Mouse (Mus musculus) left cerebral cortex, adult 2 months (tissue): ENCODE data around the gene Ascl1. TPM values are rescaled to one million over a fixed set of nuclear protein-coding genes. Genes with fewer than 3 reads are reported as not detected.

Source experiments
- DNase-seq, 2 experiments: peaks; one replicate each; pipeline ENCODE4 v3.0.0; 2021 to 2022; ENCODE audit warnings: low spot score in 2 of 2, mixed read lengths in 1 of 2; ENCODE audit errors: extremely low spot score in 1 of 2
- H3K27ac ChIP-seq: fragments of 200-600 bp; 2 replicates; pipeline ENCODE4 v1.8.1; 2022
- H3K4me3 ChIP-seq: fragments of 200-600 bp; 2 replicates; pipeline ENCODE4 v1.8.1; 2022
- CTCF ChIP-seq: fragments of 200-600 bp; IDR thresholded peaks from 2 replicates; pipeline ENCODE4 v1.8.1; 2022; ENCODE audit warnings: antibody characterized with exemption, mild to moderate bottlenecking, moderate library complexity
- intact Hi-C: fragments of 180-260 bp; cut with DNase I; formaldehyde crosslinking; loops from one replicate; pipeline ENCODE4 v1.15.1; 2025
- total RNA-seq, 2 experiments: library from RNA; stranded (reverse); gene quantifications; 2 replicates each; pipeline ENCODE4 v1.2.3; 2021

Ascl1 gene
- total RNA-seq, 2 experiments from 2014 or later, result 6.1 to 6.2 TPM

- intact Hi-C loops, result loop anchor here (2.0 to 5.0 kb wide), 2 partner anchors 48 to 282 kb away; no protein-coding TSS in a partner anchor
- Histone ChIP-seq H3K27ac (peak overlapping the region; percentile 92), H3K4me3 (peak overlapping the region; percentile 64)
- DNase-seq, result peak; percentile 48 to 60
- TF ChIP-seq CTCF, result no peak
Observed at GRCm38 (mm10) chr10:87494596-87494995, 1.1 kb upstream of the Ascl1 start.

GRCm38 (mm10) chr10:87494176-87494575 is 716 bp upstream of the Ascl1 start:
- Histone ChIP-seq H3K27ac (peak overlapping the region; percentile 92), H3K4me3 (peak overlapping the region; percentile 64)
- DNase-seq, result no peak
- no peak for TF ChIP-seq CTCF
- intact Hi-C loops, result loop anchor here (2.0 to 5.0 kb wide), 2 partner anchors 47 to 282 kb away; no protein-coding TSS in a partner anchor

- peak; percentile 74 to 79 for DNase-seq
- Histone ChIP-seq H3K27ac (peak overlapping the region; percentile 92), H3K4me3 (peak overlapping the region; percentile 64)
- intact Hi-C loops, result loop anchor here (5.0 kb wide), 1 partner anchor 281 kb away; no protein-coding TSS in a partner anchor
- TF ChIP-seq CTCF, result no peak
Observed at GRCm38 (mm10) chr10:87492661-87493551, 554 bp downstream of the Ascl1 start.

- DNase-seq, result no peak
- TF ChIP-seq CTCF, result no peak
- peak overlapping the region; percentile 92 for H3K27ac ChIP-seq
- intact Hi-C loops, result loop anchor here (5.0 kb wide), 1 partner anchor 280 kb away; no protein-coding TSS in a partner anchor
- H3K4me3 ChIP-seq, result peak overlapping the region; percentile 64
Observed at GRCm38 (mm10) chr10:87492332-87492660, 1.2 kb downstream of the Ascl1 start.

GRCm38 (mm10) chr10:87491485-87492040 is 1.9 kb downstream of the Ascl1 start:
- peak; percentile 10 to 15 for DNase-seq
- intact Hi-C loops, result loop anchor here (5.0 kb wide), 1 partner anchor 279 kb away; no protein-coding TSS in a partner anchor
- Histone ChIP-seq H3K4me3 (peak overlapping the region; percentile 64), H3K27ac (peak overlapping the region; percentile 92; the same call in 1 of the 2 replicates)
- TF ChIP-seq CTCF, result no peak

GRCm38 (mm10) chr10:87490328-87490727 is 3.1 kb downstream of the Ascl1 start:
- H3K4me3 ChIP-seq, result no peak overlapping the region
- intact Hi-C loops, result loop anchor here (5.0 kb wide), 1 partner anchor 278 kb away; no protein-coding TSS in a partner anchor

GRCm38 (mm10) chr10:87489246-87490009 is 4.0 kb downstream of the Ascl1 start:
- intact Hi-C loops, result loop anchor here (5.0 kb wide), 3 partner anchors 157 to 712 kb away; partner anchors contain the start of gene Nt5dc3
- Histone ChIP-seq H3K4me3 (peak overlapping the region; percentile 9; the same call in 1 of the 2 replicates), H3K27ac (0 out of 2 replicates have a peak overlapping the region, but pooled peaks have one; percentile 47)
- DNase-seq, result peak; percentile 30 to 53
- no peak for TF ChIP-seq CTCF

More at GRCm38 (mm10) chr10:87490328-87490727, 3.1 kb downstream of the Ascl1 start:
- DNase-seq, result peak in 1 of 2 experiments; percentile 10
- H3K27ac ChIP-seq, result no peak overlapping the region
- no peak for TF ChIP-seq CTCF

GRCm38 (mm10) chr10:87488429-87489145 is 4.9 kb downstream of the Ascl1 start:
- intact Hi-C loops, result loop anchor here (5.0 kb wide), 2 partner anchors 156 to 711 kb away; partner anchors contain the start of gene Nt5dc3

GRCm38 (mm10) chr10:87485721-87486620 is 7.5 kb downstream of the Ascl1 start:
- Histone ChIP-seq H3K27ac (peak overlapping the region; percentile 81), H3K4me3 (peak overlapping the region; percentile 42)
- no peak for TF ChIP-seq CTCF
- DNase-seq, result peak; percentile 51 to 59
- intact Hi-C loops, result loop anchor here (5.0 kb wide), 2 partner anchors 154 to 709 kb away; partner anchors contain the start of gene Nt5dc3

More at GRCm38 (mm10) chr10:87488429-87489145, 4.9 kb downstream of the Ascl1 start:
- peak in 1 of 2 experiments; percentile 30 for DNase-seq
- no peak overlapping the region for H3K4me3 ChIP-seq
- TF ChIP-seq CTCF, result no peak
- peak overlapping the region; percentile 59; the same call in 1 of the 2 replicates for H3K27ac ChIP-seq
